Mouse (Mus musculus) heart, embryonic 13.5 days (tissue): Measurements from ENCODE around the gene Dtl. TPM values are rescaled to one million over a fixed set of nuclear protein-coding genes. Genes with fewer than 3 reads are reported as not detected.

Experiments used
- ATAC-seq: fragments of 200-750 bp; cut with Nextera tagmentation; 2 replicates; pipeline ENCODE4 v1.8.0; 2017; ENCODE audit warnings: moderate TSS enrichment; ENCODE audit not compliant: insufficient number of reproducible peaks, low FRiP score, low TSS enrichment; ENCODE audit errors: extremely low read depth
- H3K27ac ChIP-seq: fragments of 300-500 bp; sonication (generic); replicated peaks from 2 replicates; pipeline ENCODE4 v1.5.1; 2015; ENCODE audit warnings: moderate library complexity, mild to moderate bottlenecking, inconsistent platforms
- H3K27me3 ChIP-seq: fragments of 300-500 bp; sonication (generic); replicated peaks from 2 replicates; pipeline ENCODE4 v1.6.1; 2015; ENCODE audit warnings: mild to moderate bottlenecking, inconsistent platforms
- H3K36me3 ChIP-seq: fragments of 300-500 bp; sonication (generic); 2 replicates; pipeline ENCODE4 v1.6.1; 2015; ENCODE audit warnings: mild to moderate bottlenecking, inconsistent platforms
- H3K4me1 ChIP-seq: fragments of 300-500 bp; sonication (generic); 2 replicates; pipeline ENCODE4 v1.6.1; 2015; ENCODE audit warnings: inconsistent platforms
- H3K4me2 ChIP-seq: fragments of 300-500 bp; sonication (generic); 2 replicates; pipeline ENCODE4 v1.6.1; 2015; ENCODE audit warnings: inconsistent platforms, mild to moderate bottlenecking, moderate library complexity
- H3K4me3 ChIP-seq: fragments of 300-500 bp; sonication (generic); 2 replicates; pipeline ENCODE4 v1.5.1; 2015; ENCODE audit warnings: moderate library complexity, mild to moderate bottlenecking, inconsistent platforms
- H3K9ac ChIP-seq: fragments of 300-500 bp; sonication (generic); 2 replicates; pipeline ENCODE4 v1.6.1; 2015; ENCODE audit warnings: inconsistent platforms, mild to moderate bottlenecking, moderate library complexity
- H3K9me3 ChIP-seq: fragments of 300-500 bp; sonication (generic); 2 replicates; pipeline ENCODE4 v1.6.1; 2016; ENCODE audit warnings: inconsistent platforms
- WGBS: fragments of 180-500 bp; shearing (Covaris S2); methylation state at CpG from one replicate; pipeline ENCODE4 v1.1.7; 2015; ENCODE audit warnings: mixed read lengths; 5-methylcytosine and 5-hydroxymethylcytosine counted together
- polyA plus RNA-seq: library from polyadenylated mRNA; unstranded; fragments of >200 nt; fragmentation: Nextera tagmentation; extraction: Ambion mirVana; gene quantifications from 2 replicates; pipeline ENCODE4 v1.2.1, GENCODE M21; 2015

Dtl gene
- polyA plus RNA-seq, 1 experiment from 2014 or later = 31.2 TPM

GRCm38 (mm10) chr1:191541619-191542018 lies 33.7 kb downstream of the Dtl start:
- no peak for ATAC-seq
- no peak overlapping the region for H3K27ac ChIP-seq
- H3K9me3 ChIP-seq = no peaks in the 10 kb centered on the region
- H3K27me3 ChIP-seq = no peaks in the 10 kb centered on the region
- H3K4me1 ChIP-seq = peaks cover 36% of the 10 kb centered on the region
- 60% methylated on average over 4 of the region's 4 CpGs for WGBS
- H3K4me3 ChIP-seq = no peak overlapping the region
- H3K9ac ChIP-seq = no peak overlapping the region
- peaks cover 85% of the 10 kb centered on the region for H3K36me3 ChIP-seq
- no peak overlapping the region for H3K4me2 ChIP-seq

DNA sequence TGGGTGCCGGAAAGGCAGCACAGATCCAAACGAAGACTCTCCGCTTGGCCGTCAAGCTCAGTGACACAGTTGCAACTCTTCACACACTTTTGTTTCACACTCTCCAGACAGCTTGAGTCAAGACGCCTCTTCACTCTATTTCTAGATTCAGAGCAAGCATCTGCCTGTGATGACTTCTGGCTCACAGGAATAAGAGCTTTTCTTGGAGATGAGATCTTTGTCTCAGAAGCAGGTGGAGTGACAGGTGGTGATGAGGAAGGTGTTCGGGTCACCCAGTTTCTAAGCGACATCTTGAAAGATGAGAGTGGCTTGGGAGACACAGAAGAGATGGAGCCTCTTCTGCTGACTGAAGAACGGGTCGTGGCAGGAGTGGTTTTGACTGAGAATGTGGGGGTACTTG lies 34.3 kb downstream of the Dtl start:
- H3K4me3 ChIP-seq = no peak overlapping the region
- no peaks in the 10 kb centered on the region for H3K9me3 ChIP-seq
- no peak overlapping the region for H3K9ac ChIP-seq
- no peaks in the 10 kb centered on the region for H3K27me3 ChIP-seq
- peaks cover 36% of the 10 kb centered on the region for H3K4me1 ChIP-seq
- ATAC-seq = no peak
- no peak overlapping the region for H3K4me2 ChIP-seq
- H3K36me3 ChIP-seq = peaks cover 81% of the 10 kb centered on the region
- no peak overlapping the region for H3K27ac ChIP-seq
- WGBS = 79% methylated on average over 9 of the region's 9 CpGs

DNA sequence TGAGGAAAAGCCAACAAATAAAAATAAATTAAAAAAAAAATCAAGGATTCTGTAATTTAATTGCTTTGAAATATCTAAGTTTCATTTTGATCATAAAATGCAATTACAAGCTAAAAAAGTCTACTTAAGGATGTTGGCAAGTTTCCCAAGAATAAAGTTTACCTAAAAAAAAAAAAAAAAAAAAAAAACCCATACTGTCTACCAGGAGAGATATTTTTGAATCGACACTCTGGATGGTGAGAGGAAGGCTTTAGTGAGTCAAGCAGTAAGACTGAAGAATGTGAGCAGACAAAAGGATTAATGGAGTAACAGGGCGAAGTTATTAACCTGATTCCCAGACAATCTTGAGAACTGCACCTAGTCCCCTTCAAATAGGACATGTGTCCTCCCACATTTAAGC lies 35.0 kb downstream of the Dtl start:
- Histone ChIP-seq H3K27me3 (no peaks in the 10 kb centered on the region), H3K4me1 (peaks cover 36% of the 10 kb centered on the region), H3K9ac (peak overlapping the region; percentile 19; the same call in 1 of the 2 replicates), H3K36me3 (peaks cover 81% of the 10 kb centered on the region), H3K4me3 (no peak overlapping the region), H3K4me2 (no peak overlapping the region), H3K27ac (0 out of 2 replicates have a peak overlapping the region, but pooled peaks have one; percentile 1), H3K9me3 (no peaks in the 10 kb centered on the region)
- no peak for ATAC-seq
- WGBS = 58% methylated on average over 2 of the region's 2 CpGs

DNA sequence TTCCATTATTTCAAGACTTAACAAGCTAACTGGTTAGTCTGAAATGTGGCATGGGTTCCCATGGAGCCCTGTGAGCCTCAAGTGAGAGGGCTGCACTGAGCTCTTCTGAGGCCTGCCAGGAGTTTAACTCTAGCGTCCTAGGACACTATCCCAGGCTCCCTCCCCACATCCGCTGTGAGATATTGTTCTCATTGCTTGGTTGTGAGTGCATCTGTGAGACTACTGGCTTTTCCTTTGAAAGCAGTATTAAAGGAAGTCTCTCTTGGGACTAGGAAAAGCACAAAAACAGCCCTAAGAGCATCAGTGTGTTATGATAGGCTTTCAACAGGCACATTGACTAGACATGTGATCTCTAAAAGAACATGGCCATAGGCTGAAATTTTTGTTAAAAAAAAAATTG lies 40.4 kb downstream of the Dtl start:
- no peak overlapping the region for H3K4me2 ChIP-seq
- 53% methylated on average over 2 of the region's 2 CpGs for whole genome bisulfite sequencing
- ATAC-seq = no peak
- H3K9me3 ChIP-seq = no peaks in the 10 kb centered on the region
- peaks cover 18% of the 10 kb centered on the region for H3K4me1 ChIP-seq
- no peak overlapping the region for H3K27ac ChIP-seq
- no peak overlapping the region for H3K4me3 ChIP-seq
- H3K9ac ChIP-seq = no peak overlapping the region
- H3K36me3 ChIP-seq = peaks cover 39% of the 10 kb centered on the region
- H3K27me3 ChIP-seq = no peaks in the 10 kb centered on the region

GRCm38 (mm10) chr1:191531023-191531422 lies 44.3 kb downstream of the Dtl start:
- Histone ChIP-seq H3K36me3 (peaks cover 7% of the 10 kb centered on the region; the same call in 1 of the 2 replicates), H3K9ac (no peak overlapping the region), H3K4me3 (no peak overlapping the region), H3K27ac (no peak overlapping the region), H3K27me3 (no peaks in the 10 kb centered on the region), H3K4me2 (no peak overlapping the region), H3K4me1 (peaks cover 25% of the 10 kb centered on the region), H3K9me3 (no peaks in the 10 kb centered on the region)
- WGBS = 54% methylated on average over 1 of the region's 1 CpGs
- no peak for ATAC-seq

DNA sequence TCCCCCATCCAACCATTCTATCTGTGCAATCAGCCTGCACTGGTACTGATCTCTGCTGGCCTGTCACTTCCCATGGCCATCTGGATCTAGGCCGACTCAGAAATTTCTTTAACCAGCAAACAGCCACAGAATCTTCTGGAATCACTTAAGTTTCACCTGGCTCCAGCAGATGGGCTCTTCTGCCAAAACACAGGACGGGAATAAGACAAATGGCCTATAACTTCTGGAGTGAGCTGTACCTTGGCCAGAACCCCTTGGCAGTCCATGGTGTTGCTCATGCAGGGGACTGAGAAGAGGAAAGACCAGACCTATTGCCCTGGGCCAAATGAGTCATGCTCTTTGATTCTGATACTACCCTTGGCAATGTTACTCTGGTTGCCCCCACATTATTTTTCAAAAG lies 45.9 kb downstream of the Dtl start:
- Histone ChIP-seq H3K36me3 (no peaks in the 10 kb centered on the region), H3K9me3 (no peaks in the 10 kb centered on the region), H3K27ac (no peak overlapping the region), H3K4me1 (peaks cover 25% of the 10 kb centered on the region), H3K9ac (no peak overlapping the region), H3K4me2 (no peak overlapping the region), H3K27me3 (no peaks in the 10 kb centered on the region), H3K4me3 (no peak overlapping the region)
- 79% methylated on average over 2 of the region's 2 CpGs for WGBS
- no peak for ATAC-seq

DNA sequence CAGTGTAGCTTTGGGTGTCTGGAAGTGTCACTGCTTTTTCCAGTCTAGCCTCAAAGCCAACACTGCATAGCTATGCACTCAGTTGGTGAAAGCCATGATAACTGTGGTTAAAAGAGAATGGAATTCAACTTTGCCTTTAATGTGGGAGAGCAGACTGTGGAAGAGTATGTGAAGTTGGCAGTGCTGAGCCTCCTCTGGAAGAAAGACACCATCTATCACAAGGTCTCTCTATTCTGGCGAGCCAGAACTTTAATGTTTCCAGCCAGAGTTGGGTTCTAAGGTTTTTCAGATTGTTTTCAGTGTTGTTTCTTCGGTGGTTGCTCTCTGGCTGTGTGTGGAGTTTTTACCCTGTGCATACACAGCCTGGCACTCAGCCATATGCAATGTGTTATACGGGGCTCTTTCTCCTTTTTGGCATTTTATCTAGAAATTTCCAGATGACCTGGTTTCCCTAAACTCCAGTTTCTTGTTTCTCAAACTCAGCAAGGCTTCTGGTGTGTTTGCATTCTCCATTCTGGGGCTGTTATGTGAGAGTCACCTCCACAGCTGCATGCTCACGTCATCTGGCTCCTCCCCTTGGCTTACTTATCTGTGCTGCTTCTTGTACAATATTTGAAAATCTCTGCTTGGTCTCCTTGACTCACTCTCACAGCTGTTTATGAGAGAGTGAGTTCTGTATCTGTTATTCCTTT lies 47.3 kb downstream of the Dtl start:
- Histone ChIP-seq H3K4me3 (no peak overlapping the region), H3K4me2 (no peak overlapping the region), H3K9me3 (no peaks in the 10 kb centered on the region), H3K4me1 (peaks cover 27% of the 10 kb centered on the region), H3K9ac (no peak overlapping the region), H3K27ac (peak overlapping the region; percentile 70), H3K27me3 (no peaks in the 10 kb centered on the region), H3K36me3 (no peaks in the 10 kb centered on the region)
- ATAC-seq = no peak
- 42% methylated on average over 4 of the region's 4 CpGs for WGBS

- Histone ChIP-seq H3K9me3 (no peaks in the 10 kb centered on the region), H3K9ac (no peak overlapping the region), H3K27me3 (no peaks in the 10 kb centered on the region), H3K4me2 (no peak overlapping the region), H3K4me1 (peaks cover 27% of the 10 kb centered on the region), H3K27ac (no peak overlapping the region), H3K36me3 (no peaks in the 10 kb centered on the region), H3K4me3 (no peak overlapping the region)
- WGBS = 46% methylated on average over 3 of the region's 3 CpGs
- no peak for ATAC-seq
Observed at GRCm38 (mm10) chr1:191527089-191527488, 48.3 kb downstream of the Dtl start.

DNA sequence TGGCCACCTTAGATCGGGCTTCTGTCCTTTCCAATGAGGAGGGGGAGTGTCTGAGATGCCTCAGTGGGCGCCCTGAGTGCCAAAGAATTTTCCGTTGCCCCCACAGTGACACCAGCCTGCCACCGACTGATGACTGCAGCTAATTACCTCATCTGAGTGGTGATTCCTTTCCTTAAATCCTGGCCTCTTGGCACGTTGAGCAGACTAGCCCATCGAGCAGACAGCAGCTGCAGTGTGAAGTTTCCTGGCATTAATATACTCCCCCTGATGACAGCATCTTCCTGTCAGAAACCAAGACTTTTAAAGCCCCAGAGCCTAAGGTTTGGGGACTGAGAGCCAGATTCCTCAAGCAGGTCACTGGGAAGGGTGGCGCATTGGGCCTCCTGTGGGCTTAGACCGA lies 53.9 kb downstream of the Dtl start:
- Histone ChIP-seq H3K36me3 (no peaks in the 10 kb centered on the region), H3K4me3 (no peak overlapping the region), H3K27ac (peak overlapping the region; percentile 77), H3K27me3 (no peaks in the 10 kb centered on the region), H3K9me3 (no peaks in the 10 kb centered on the region), H3K9ac (no peak overlapping the region), H3K4me1 (peaks cover 23% of the 10 kb centered on the region), H3K4me2 (no peak overlapping the region)
- 52% methylated on average over 8 of the region's 8 CpGs for WGBS
- ATAC-seq = no peak

- ATAC-seq = no peak
- no peak overlapping the region for H3K4me2 ChIP-seq
- 34% methylated on average over 10 of the region's 10 CpGs for WGBS
Observed at GRCm38 (mm10) chr1:191520669-191521068, 54.7 kb downstream of the Dtl start.

GRCm38 (mm10) chr1:191520194-191520593 lies 55.1 kb downstream of the Dtl start:
- H3K4me3 ChIP-seq = no peak overlapping the region
- 64% methylated on average over 7 of the region's 7 CpGs for WGBS

More at GRCm38 (mm10) chr1:191520669-191521068, 54.7 kb downstream of the Dtl start:
- Histone ChIP-seq H3K9me3 (no peaks in the 10 kb centered on the region), H3K36me3 (no peaks in the 10 kb centered on the region), H3K4me1 (peaks cover 23% of the 10 kb centered on the region), H3K4me3 (no peak overlapping the region), H3K27ac (peak overlapping the region; percentile 77), H3K27me3 (no peaks in the 10 kb centered on the region), H3K9ac (no peak overlapping the region)

More at GRCm38 (mm10) chr1:191520194-191520593, 55.1 kb downstream of the Dtl start:
- no peak for ATAC-seq
- no peak overlapping the region for H3K9ac ChIP-seq
- H3K9me3 ChIP-seq = no peaks in the 10 kb centered on the region
- no peak overlapping the region for H3K4me2 ChIP-seq
- peaks cover 23% of the 10 kb centered on the region for H3K4me1 ChIP-seq
- peak overlapping the region; percentile 77 for H3K27ac ChIP-seq
- no peaks in the 10 kb centered on the region for H3K27me3 ChIP-seq
- no peaks in the 10 kb centered on the region for H3K36me3 ChIP-seq
